Mouse (Mus musculus) midbrain, embryonic 16.5 days (tissue): ENCODE data around the gene Slc26a5. TPM values are rescaled to one million over a fixed set of nuclear protein-coding genes. Genes with fewer than 3 reads are reported as not detected.
A peak's percentile ranks its signal among the peaks of the same experiment; 100 is the strongest.

Source experiments
- ATAC-seq: fragments of 200-750 bp; cut with Nextera tagmentation; 2 replicates; pipeline ENCODE4 v1.8.0; 2017; ENCODE audit warnings: moderate TSS enrichment
- H3K27ac ChIP-seq: fragments of 300-500 bp; sonication (generic); 2 replicates; pipeline ENCODE4 v1.5.1; 2014; ENCODE audit warnings: mild to moderate bottlenecking, low read length, mixed read lengths
- H3K27me3 ChIP-seq: fragments of 300-500 bp; sonication (generic); 2 replicates; pipeline ENCODE4 v1.6.1; 2014; ENCODE audit warnings: low read depth, low read length, mixed read lengths; ENCODE audit not compliant: control insufficient read depth, insufficient read depth
- H3K36me3 ChIP-seq: fragments of 300-500 bp; sonication (generic); 2 replicates; pipeline ENCODE4 v1.6.1; 2014; ENCODE audit warnings: mild to moderate bottlenecking, low read length, moderate library complexity, mixed read lengths; ENCODE audit not compliant: control insufficient read depth, insufficient read depth
- H3K4me1 ChIP-seq: fragments of 300-500 bp; sonication (generic); 2 replicates; pipeline ENCODE4 v1.6.1; 2014; ENCODE audit warnings: mild to moderate bottlenecking, low read length, mixed read lengths; ENCODE audit not compliant: control insufficient read depth, insufficient read depth
- H3K4me2 ChIP-seq: fragments of 300-500 bp; sonication (generic); 2 replicates; pipeline ENCODE4 v1.6.1; 2014; ENCODE audit warnings: mild to moderate bottlenecking, low read length, mixed read lengths
- H3K4me3 ChIP-seq: fragments of 300-500 bp; sonication (generic); 2 replicates; pipeline ENCODE4 v1.5.1; 2014; ENCODE audit warnings: low read depth, mild to moderate bottlenecking, low read length, moderate library complexity, mixed read lengths
- H3K9ac ChIP-seq: fragments of 300-500 bp; sonication (generic); 2 replicates; pipeline ENCODE4 v1.6.1; 2014; ENCODE audit warnings: low read depth, low read length, mixed read lengths
- H3K9me3 ChIP-seq: fragments of 300-500 bp; sonication (generic); replicated peaks from 2 replicates; pipeline ENCODE4 v1.6.1; 2014; ENCODE audit warnings: mild to moderate bottlenecking, low read length, mixed read lengths; ENCODE audit not compliant: control insufficient read depth, poor library complexity, severe bottlenecking
- WGBS: fragments of 180-500 bp; shearing (Covaris S2); extraction: QIAGEN DNeasy Blood & Tissue Kit; methylation state at CpG from one replicate; pipeline ENCODE4 v1.1.7; 2014; 5-methylcytosine and 5-hydroxymethylcytosine counted together
- polyA plus RNA-seq: library from polyadenylated mRNA; unstranded; fragments of >200 nt; fragmentation: Nextera tagmentation; extraction: Ambion mirVana; gene quantifications from 2 replicates; pipeline ENCODE4 v1.2.1, GENCODE M21; 2015

Slc26a5 gene
- polyA plus RNA-seq, 1 experiment from 2014 or later: 0.34 TPM

GRCm38 (mm10) chr5:21789061-21789460 lies 76.3 kb downstream of the Slc26a5 start:
- ATAC-seq: no peak
- no peak overlapping the region for H3K4me3 ChIP-seq
- H3K9ac ChIP-seq: 0 out of 2 replicates have a peak overlapping the region, but pooled peaks have one; percentile 14
- H3K9me3 ChIP-seq: no peaks in the 10 kb centered on the region
- WGBS: 59% methylated on average over 5 of the region's 5 CpGs
- H3K4me1 ChIP-seq: peaks cover 31% of the 10 kb centered on the region
- no peak overlapping the region for H3K4me2 ChIP-seq
- H3K36me3 ChIP-seq: no peaks in the 10 kb centered on the region
- H3K27me3 ChIP-seq: no peaks in the 10 kb centered on the region
- H3K27ac ChIP-seq: no peak overlapping the region

GRCm38 (mm10) chr5:21787186-21788105 lies 78.0 kb downstream of the Slc26a5 start:
- Histone ChIP-seq H3K4me3 (peak overlapping the region; percentile 99), H3K36me3 (0 out of 2 replicates have a peak, but pooled peaks cover 4% of the 10 kb centered on the region), H3K4me2 (peak overlapping the region; percentile 78), H3K9me3 (no peaks in the 10 kb centered on the region), H3K27ac (peak overlapping the region; percentile 90), H3K9ac (peak overlapping the region; percentile 92), H3K4me1 (peaks cover 33% of the 10 kb centered on the region), H3K27me3 (no peaks in the 10 kb centered on the region)
- no peak for ATAC-seq
- 38% methylated on average over 11 of the region's 11 CpGs for WGBS

GRCm38 (mm10) chr5:21786258-21787185 lies 78.9 kb downstream of the Slc26a5 start:
- Histone ChIP-seq H3K9ac (peak overlapping the region; percentile 92), H3K9me3 (no peaks in the 10 kb centered on the region), H3K27me3 (no peaks in the 10 kb centered on the region), H3K4me3 (peak overlapping the region; percentile 99), H3K27ac (peak overlapping the region; percentile 90), H3K4me1 (peaks cover 33% of the 10 kb centered on the region), H3K4me2 (peak overlapping the region; percentile 78), H3K36me3 (0 out of 2 replicates have a peak, but pooled peaks cover 10% of the 10 kb centered on the region)
- WGBS: 2% methylated on average over 51 of the region's 51 CpGs
- ATAC-seq: peak; percentile 87

- Histone ChIP-seq H3K36me3 (peaks cover 14% of the 10 kb centered on the region; the same call in 1 of the 2 replicates), H3K4me1 (peaks cover 33% of the 10 kb centered on the region), H3K9ac (no peak overlapping the region), H3K4me2 (no peak overlapping the region; the same call in 1 of the 2 replicates), H3K4me3 (no peak overlapping the region), H3K27ac (no peak overlapping the region), H3K27me3 (no peaks in the 10 kb centered on the region), H3K9me3 (no peaks in the 10 kb centered on the region)
- WGBS: 74% methylated on average over 7 of the region's 7 CpGs
- no peak for ATAC-seq
These were observed 79.6 kb downstream of the Slc26a5 start for GRCm38 (mm10) chr5:21785776-21786175.

GRCm38 (mm10) chr5:21785053-21785452 lies 80.4 kb downstream of the Slc26a5 start, which contains the start of the genes Dnajc2 and Psmc2:
TSS of gene Dnajc2 (minus strand) at chr5:21785251.
TSS of gene Psmc2 (plus strand) at chr5:21785283.
- Histone ChIP-seq H3K27me3 (no peaks in the 10 kb centered on the region), H3K4me1 (peaks cover 33% of the 10 kb centered on the region), H3K9ac (peak within 1 kb of the TSS; percentile 80), H3K27ac (peak within 1 kb of the TSS; percentile 73), H3K36me3 (peaks cover 19% of the 10 kb centered on the region), H3K9me3 (no peaks in the 10 kb centered on the region), H3K4me3 (peak within 1 kb of the TSS; percentile 85), H3K4me2 (peak within 1 kb of the TSS; percentile 95)
- peak; percentile 97 for ATAC-seq
- WGBS: 0% methylated on average over 37 of the region's 37 CpGs

GRCm38 (mm10) chr5:21784161-21785052 lies 81.0 kb downstream of the Slc26a5 start:
- peak overlapping the region; percentile 80 for H3K9ac ChIP-seq
- WGBS: under 1% methylated on average over 46 of the region's 51 CpGs
- peak; percentile 87 for ATAC-seq
- no peaks in the 10 kb centered on the region for H3K9me3 ChIP-seq
- peak overlapping the region; percentile 95 for H3K4me2 ChIP-seq
- H3K27ac ChIP-seq: peak overlapping the region; percentile 73
- H3K4me1 ChIP-seq: peaks cover 28% of the 10 kb centered on the region
- peaks cover 22% of the 10 kb centered on the region for H3K36me3 ChIP-seq
- no peaks in the 10 kb centered on the region for H3K27me3 ChIP-seq
- peak overlapping the region; percentile 85 for H3K4me3 ChIP-seq

GRCm38 (mm10) chr5:21776491-21776890 lies 88.9 kb downstream of the Slc26a5 start:
- 94% methylated on average over 6 of the region's 6 CpGs for WGBS
- H3K9me3 ChIP-seq: no peaks in the 10 kb centered on the region
- no peak overlapping the region for H3K9ac ChIP-seq
- H3K27me3 ChIP-seq: no peaks in the 10 kb centered on the region
- H3K4me3 ChIP-seq: no peak overlapping the region
- no peak overlapping the region for H3K27ac ChIP-seq
- no peak for ATAC-seq
- no peaks in the 10 kb centered on the region for H3K4me1 ChIP-seq
- peaks cover 29% of the 10 kb centered on the region for H3K36me3 ChIP-seq
- H3K4me2 ChIP-seq: no peak overlapping the region

- peaks cover 40% of the 10 kb centered on the region for H3K36me3 ChIP-seq
- 97% methylated on average over 6 of the region's 6 CpGs for WGBS
- H3K9ac ChIP-seq: no peak overlapping the region
- H3K27me3 ChIP-seq: no peaks in the 10 kb centered on the region
- no peaks in the 10 kb centered on the region for H3K4me1 ChIP-seq
- no peak overlapping the region for H3K4me2 ChIP-seq
- no peak overlapping the region for H3K27ac ChIP-seq
- H3K4me3 ChIP-seq: no peak overlapping the region
- no peaks in the 10 kb centered on the region for H3K9me3 ChIP-seq
- ATAC-seq: no peak
These were observed 95.6 kb downstream of the Slc26a5 start for GRCm38 (mm10) chr5:21769841-21770240.
